ENCODE assay signal across 15 mouse cellular contexts in genomic region chr7:35745281-35745702, GRCm38 (mm10). TPM values are rescaled to one million over a fixed set of nuclear protein-coding genes. Genes with fewer than 3 reads are reported as not detected.
DNase-seq lines count a peak whose midpoint lies in the region; ATAC-seq lines count a peak whose summit lies in the region.
"Had no signal": no experiment of that assay in that cellular context is flagged by ENCODE, and none has a peak within 500 bp of the region (broad histone marks: within the 10 kb centered on the region; RNA-seq: fewer than 3 reads in every experiment).

No protein-coding gene starts in this region.

- ATAC-seq in kidney, embryonic 15.5 days (replicated peaks; ENCODE audit: low FRiP score), result 0 out of 2 replicates have a peak, but pooled peaks have one; percentile 30
- ATAC-seq in kidney, embryonic 14.5 days (ENCODE audit: low FRiP score, low TSS enrichment), result no peak
- ATAC-seq in stomach, embryonic 15.5 days (ENCODE audit: insufficient read depth, low FRiP score, low read depth), result peak; percentile 28; the same call in 1 of the 2 replicates
- ATAC-seq in frontal cortex, adult (ENCODE audit: low TSS enrichment), result no peak
- ATAC-seq: hindbrain, postnatal 0 days; midbrain, embryonic 13.5 days had no signal

- DNase-seq in Muller cell, postnatal 12 days (ENCODE audit: inconsistent ontology term), result peak; percentile 48
- DNase-seq in fibroblast of lung, adult 2 months (ENCODE audit: low read depth), result peak; percentile 79
- no peak for DNase-seq in MN1 (ENCODE audit: low spot score)
- DNase-seq: cerebellum, adult 11 months; lung, postnatal 14 days; thymus, postnatal 36 days had no signal

- WGBS in kidney, embryonic 15.5 days, result 56% methylated on average over 6 of the region's 6 CpGs
- WGBS in kidney, embryonic 14.5 days, result 57% methylated on average over 6 of the region's 6 CpGs
- 69% methylated on average over 6 of the region's 6 CpGs for WGBS in stomach, embryonic 15.5 days

- H3K4me1 ChIP-seq in kidney, embryonic 15.5 days, result peaks cover 7% of the 10 kb centered on the region; the same call in 1 of the 2 replicates
- H3K4me1 ChIP-seq in kidney, embryonic 14.5 days (ENCODE audit: control insufficient read depth, insufficient read depth, low read length), result no peaks in the 10 kb centered on the region
- H3K4me1 ChIP-seq in stomach, embryonic 15.5 days, result no peaks in the 10 kb centered on the region
- H3K4me1 ChIP-seq: neural tube, embryonic 12.5 days had no signal

- no peak overlapping the region for H3K9ac ChIP-seq in kidney, embryonic 15.5 days
- no peak overlapping the region for H3K9ac ChIP-seq in kidney, embryonic 14.5 days (ENCODE audit: low read depth, low read length)
- H3K9ac ChIP-seq in stomach, embryonic 15.5 days, result no peak overlapping the region
- H3K9ac ChIP-seq: midbrain, embryonic 13.5 days; neural tube, embryonic 12.5 days had no signal

- H3K27ac ChIP-seq in kidney, embryonic 15.5 days, result no peak overlapping the region
- no peak overlapping the region for H3K27ac ChIP-seq in kidney, embryonic 14.5 days (ENCODE audit: low read depth, low read length)
- H3K27ac ChIP-seq in stomach, embryonic 15.5 days, result no peak overlapping the region
- H3K27ac ChIP-seq: forebrain, embryonic 10.5 days; hindbrain, postnatal 0 days; limb, embryonic 10.5 days; midbrain, embryonic 13.5 days; neural tube, embryonic 12.5 days had no signal

- H3K27me3 ChIP-seq in kidney, embryonic 15.5 days, result no peaks in the 10 kb centered on the region
- H3K27me3 ChIP-seq in kidney, embryonic 14.5 days (ENCODE audit: control insufficient read depth, insufficient read depth, low read length), result no peaks in the 10 kb centered on the region
- no peaks in the 10 kb centered on the region for H3K27me3 ChIP-seq in stomach, embryonic 15.5 days (replicated peaks)
- H3K27me3 ChIP-seq: neural tube, embryonic 12.5 days had no signal

- no peak overlapping the region for H3K4me3 ChIP-seq in kidney, embryonic 15.5 days (replicated peaks)
- H3K4me3 ChIP-seq in kidney, embryonic 14.5 days (ENCODE audit: low read length), result no peak overlapping the region
- H3K4me3 ChIP-seq in stomach, embryonic 15.5 days (replicated peaks), result no peak overlapping the region
- H3K4me3 ChIP-seq: forebrain, embryonic 10.5 days; limb, embryonic 10.5 days; midbrain, embryonic 13.5 days; neural tube, embryonic 12.5 days had no signal

- no peaks in the 10 kb centered on the region for H3K9me3 ChIP-seq in kidney, embryonic 15.5 days (replicated peaks)
- no peaks in the 10 kb centered on the region for H3K9me3 ChIP-seq in kidney, embryonic 14.5 days (ENCODE audit: control insufficient read depth, low read length)
- no peaks in the 10 kb centered on the region for H3K9me3 ChIP-seq in stomach, embryonic 15.5 days
- H3K9me3 ChIP-seq: limb, embryonic 10.5 days; midbrain, embryonic 13.5 days; neural tube, embryonic 12.5 days had no signal

- peaks cover 62% of the 10 kb centered on the region for H3K36me3 ChIP-seq in kidney, embryonic 15.5 days
- peaks cover 27% of the 10 kb centered on the region for H3K36me3 ChIP-seq in kidney, embryonic 14.5 days (ENCODE audit: control insufficient read depth, insufficient read depth, low read length)
- 0 out of 2 replicates have a peak, but pooled peaks cover 3% of the 10 kb centered on the region for H3K36me3 ChIP-seq in stomach, embryonic 15.5 days

- no peak overlapping the region for H3K4me2 ChIP-seq in kidney, embryonic 15.5 days
- H3K4me2 ChIP-seq in kidney, embryonic 14.5 days (replicated peaks; ENCODE audit: low read depth, low read length), result no peak overlapping the region
- H3K4me2 ChIP-seq in stomach, embryonic 15.5 days, result no peak overlapping the region
- H3K4me2 ChIP-seq: midbrain, embryonic 13.5 days; neural tube, embryonic 12.5 days had no signal

RNA-seq across cellular contexts. Expression of gene Dpy19l3, which starts 9.0 kb away (rescaled TPM):
- 26.1 and 26.9 TPM in 2 replicates for polyA plus RNA-seq in kidney, embryonic 15.5 days (2015; fragmentation: Nextera tagmentation; extraction: Ambion mirVana)
- polyA plus RNA-seq in kidney, embryonic 14.5 days (2014; fragmentation: Nextera tagmentation; extraction: Ambion mirVana), result 32.6 and 41.3 TPM in 2 replicates
- polyA plus RNA-seq in stomach, embryonic 15.5 days (2015; fragmentation: Nextera tagmentation; extraction: Ambion mirVana), result 18.5 and 21.1 TPM in 2 replicates

RNA-seq across cellular contexts. Expression of gene Zfp507, which starts 57.5 kb away (rescaled TPM):
- polyA plus RNA-seq in kidney, embryonic 15.5 days (2015; fragmentation: Nextera tagmentation; extraction: Ambion mirVana), result 20.3 and 21.5 TPM in 2 replicates
- polyA plus RNA-seq in kidney, embryonic 14.5 days (2014; fragmentation: Nextera tagmentation; extraction: Ambion mirVana), result 15.2 and 21.7 TPM in 2 replicates
- 17.2 and 19.5 TPM in 2 replicates for polyA plus RNA-seq in stomach, embryonic 15.5 days (2015; fragmentation: Nextera tagmentation; extraction: Ambion mirVana)

Comparison
In these comparisons a context has a peak if more than half of its experiments do, and no peak if none do; other contexts are left out.
1. ATAC-seq: peak in kidney, embryonic 15.5 days (single experiment) and stomach, embryonic 15.5 days (single experiment); none in kidney, embryonic 14.5 days (single experiment) and frontal cortex, adult (single experiment).